Mouse (Mus musculus) liver, embryonic 14.5 days (tissue): ENCODE data around the gene Col26a1.

Experiments
- CTCF ChIP-seq: IDR thresholded peaks from 2 replicates; pipeline ENCODE4 v1.5.1; 2016; ENCODE audit warnings: antibody characterized with exemption, low read depth, control low read depth
- EP300 ChIP-seq: IDR thresholded peaks from 2 replicates; pipeline ENCODE4 v1.6.1; 2016; ENCODE audit warnings: antibody characterized with exemption, low read depth

GRCm38 (mm10) chr5:136917613-136918242 lies 34.7 kb upstream of the Col26a1 start:
- TF ChIP-seq CTCF: no peak
- no peak for TF ChIP-seq EP300
